Mouse (Mus musculus) limb, embryonic 14.5 days (tissue): Measurements from ENCODE around the gene Tmem14c. TPM values are rescaled to one million over a fixed set of nuclear protein-coding genes. Genes with fewer than 3 reads are reported as not detected.
A peak's percentile ranks its signal among the peaks of the same experiment; 100 is the strongest.
"Not testable (repeated sequence)": the region's sequence is repeated elsewhere in the genome, so short reads cannot be mapped to it uniquely, and the experiment has no call there.

Experiments used
- ATAC-seq: fragments of 200-750 bp; cut with Nextera tagmentation; 2 replicates; pipeline ENCODE4 v1.8.0; 2017; ENCODE audit warnings: low read depth, moderate number of reproducible peaks, moderate TSS enrichment; ENCODE audit not compliant: low FRiP score
- DNase-seq: peaks from one replicate; pipeline ENCODE4 v3.0.0-alpha.2; 2015; ENCODE audit warnings: low spot score
- H3K27ac ChIP-seq: fragments of 300-500 bp; sonication (generic); replicated peaks from 2 replicates; pipeline ENCODE4 v1.5.1; 2014; ENCODE audit warnings: low read depth, mild to moderate bottlenecking, low read length, moderate library complexity, mixed read lengths
- H3K27me3 ChIP-seq: fragments of 300-500 bp; sonication (generic); 2 replicates; pipeline ENCODE4 v1.6.1; 2014; ENCODE audit warnings: low read length, mixed read lengths; ENCODE audit not compliant: control insufficient read depth, insufficient read depth
- H3K36me3 ChIP-seq: fragments of 300-500 bp; sonication (generic); 2 replicates; pipeline ENCODE4 v1.6.1; 2014; ENCODE audit warnings: mild to moderate bottlenecking, low read length, moderate library complexity, mixed read lengths; ENCODE audit not compliant: control insufficient read depth, insufficient read depth
- H3K4me1 ChIP-seq: fragments of 300-500 bp; sonication (generic); 2 replicates; pipeline ENCODE4 v1.6.1; 2014; ENCODE audit warnings: antibody characterized with exemption, low read length, mixed read lengths; ENCODE audit not compliant: control insufficient read depth, insufficient read depth
- H3K4me2 ChIP-seq: fragments of 300-500 bp; sonication (generic); replicated peaks from 2 replicates; pipeline ENCODE4 v1.6.1; 2014; ENCODE audit warnings: low read depth, mild to moderate bottlenecking, low read length, moderate library complexity; ENCODE audit not compliant: severe bottlenecking
- H3K4me3 ChIP-seq: fragments of 300-500 bp; sonication (generic); replicated peaks from 2 replicates; pipeline ENCODE4 v1.5.1; 2014; ENCODE audit warnings: low read length
- H3K9ac ChIP-seq: fragments of 300-500 bp; sonication (generic); 2 replicates; pipeline ENCODE4 v1.6.1; 2014; ENCODE audit warnings: mild to moderate bottlenecking, low read depth, low read length, moderate library complexity; ENCODE audit not compliant: severe bottlenecking
- H3K9me3 ChIP-seq: fragments of 300-500 bp; sonication (generic); 2 replicates; pipeline ENCODE4 v1.6.1; 2016; ENCODE audit warnings: low read length; ENCODE audit not compliant: control insufficient read depth
- POLR2A ChIP-seq: fragments of 200-500 bp; IDR thresholded peaks from 2 replicates; pipeline ENCODE4 v1.8.0; 2012; ENCODE audit warnings: inconsistent platforms, mild to moderate bottlenecking, moderate library complexity, borderline replicate concordance; ENCODE audit not compliant: insufficient read depth, insufficient read length; ENCODE audit errors: extremely low read depth
- WGBS: fragments of 180-500 bp; shearing (Covaris S2); extraction: QIAGEN DNeasy Blood & Tissue Kit; methylation state at CpG from one replicate; pipeline ENCODE4 v1.1.7; 2014; 5-methylcytosine and 5-hydroxymethylcytosine counted together
- polyA plus RNA-seq, 2 experiments: library from polyadenylated mRNA; depleted of rRNA in 1 of 2; stranded (reverse) in 1 of 2; unstranded in 1 of 2; fragments of >200 nt; fragmentation: Nextera tagmentation in 1 of 2; extraction: Ambion mirVana in 1 of 2; gene quantifications; 2 replicates each; pipeline versions ENCODE4 v1.2.1 to v1.2.3; 2012 to 2014

The Tmem14c gene
- polyA plus RNA-seq, 2 experiments = 110 to 220 TPM

DNA sequence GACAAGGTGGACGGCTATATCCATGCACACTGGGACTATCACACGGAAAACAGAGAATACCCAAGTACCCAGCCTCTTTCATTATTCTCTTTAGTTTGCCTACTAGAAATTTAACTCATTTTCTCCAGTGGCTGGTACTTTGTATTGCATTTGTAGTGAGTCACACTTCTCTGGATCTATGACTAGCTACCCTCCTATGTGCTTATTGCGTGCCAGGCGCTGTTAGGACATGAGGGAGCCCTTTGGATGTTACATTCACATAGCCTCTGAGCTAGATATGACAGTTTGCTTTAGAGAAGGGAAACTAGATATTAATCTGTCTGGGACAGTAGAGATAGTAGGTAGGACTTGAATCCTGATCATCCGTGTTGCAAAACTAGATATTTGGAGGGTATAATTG, 30.0 kb upstream of the Tmem14c start:
- Histone ChIP-seq H3K9me3 (no peaks in the 10 kb centered on the region), H3K27me3 (no peaks in the 10 kb centered on the region), H3K4me2 (no peak overlapping the region), H3K36me3 (no peaks in the 10 kb centered on the region), H3K27ac (no peak overlapping the region), H3K9ac (no peak overlapping the region), H3K4me1 (no peaks in the 10 kb centered on the region), H3K4me3 (no peak overlapping the region)
- TF ChIP-seq POLR2A = no peak
- 89% methylated on average over 5 of the region's 5 CpGs for WGBS
- DNase-seq (no peak), ATAC-seq (no peak)

DNA sequence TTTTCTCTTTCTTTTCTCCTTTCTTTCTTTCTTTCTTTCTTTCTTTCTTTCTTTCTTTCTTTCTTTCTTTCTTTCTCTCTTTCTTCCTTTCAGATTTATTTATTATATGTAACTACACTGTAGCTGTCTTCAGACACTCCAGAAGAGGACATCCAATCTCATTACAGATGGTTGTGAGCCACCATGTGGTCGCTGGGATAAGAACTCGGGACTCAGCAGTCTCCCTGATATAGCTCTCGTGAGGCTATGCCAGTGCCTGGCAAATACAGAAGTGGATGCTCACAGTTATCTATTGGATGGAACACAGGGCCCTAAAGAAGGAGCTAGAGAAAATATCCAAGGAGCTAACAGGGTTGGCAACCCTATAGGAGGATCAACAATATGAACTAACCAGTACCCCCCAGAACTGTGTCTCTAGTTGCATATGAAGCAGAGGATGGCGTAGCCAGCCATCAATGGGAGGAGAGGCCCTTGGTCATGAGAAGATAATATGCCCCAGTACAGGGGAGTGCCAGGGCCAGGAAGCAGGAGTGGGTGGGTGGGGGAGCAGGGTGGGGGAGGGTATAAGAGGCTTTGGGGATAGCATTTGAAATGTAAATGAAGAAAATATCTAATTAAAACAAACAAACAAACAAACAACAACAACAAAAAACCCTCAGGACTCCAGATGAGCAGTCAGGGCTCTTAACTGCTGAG, 28.3 kb upstream of the Tmem14c start:
- H3K4me1 ChIP-seq, H3K36me3 ChIP-seq, H3K4me2 ChIP-seq, H3K9ac ChIP-seq, H3K27ac ChIP-seq, DNase-seq, H3K27me3 ChIP-seq, H3K9me3 ChIP-seq, H3K4me3 ChIP-seq, ATAC-seq: not testable (repeated sequence)
- 70% methylated on average over 4 of the region's 4 CpGs for WGBS

DNA sequence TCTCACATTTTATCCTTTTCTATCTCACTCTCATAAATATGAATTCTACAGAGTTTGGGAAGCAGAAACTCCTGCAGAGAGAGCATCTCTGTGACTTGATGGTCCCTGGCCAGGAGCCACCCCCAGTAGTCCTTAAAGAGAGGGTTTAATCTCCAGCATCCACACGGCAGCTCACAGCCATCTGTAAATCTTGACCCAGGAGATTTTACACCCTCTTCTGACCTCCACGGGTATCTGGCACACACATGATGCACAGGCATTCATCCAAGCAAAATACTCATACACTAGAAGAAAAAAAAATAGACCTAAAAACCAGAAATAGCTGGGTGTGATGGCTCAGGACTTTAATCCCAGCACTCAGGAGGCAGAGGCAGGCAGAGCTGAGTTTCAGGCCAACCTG, 27.7 kb upstream of the Tmem14c start:
- DNase-seq = no peak
- Histone ChIP-seq H3K27ac (no peak overlapping the region), H3K9ac (no peak overlapping the region), H3K4me3 (no peak overlapping the region), H3K4me1 (no peaks in the 10 kb centered on the region), H3K9me3 (no peaks in the 10 kb centered on the region), H3K36me3 (no peaks in the 10 kb centered on the region), H3K4me2 (no peak overlapping the region), H3K27me3 (no peaks in the 10 kb centered on the region)
- WGBS = 44% methylated on average over 2 of the region's 2 CpGs
- no peak for ATAC-seq
- TF ChIP-seq POLR2A = no peak

DNA sequence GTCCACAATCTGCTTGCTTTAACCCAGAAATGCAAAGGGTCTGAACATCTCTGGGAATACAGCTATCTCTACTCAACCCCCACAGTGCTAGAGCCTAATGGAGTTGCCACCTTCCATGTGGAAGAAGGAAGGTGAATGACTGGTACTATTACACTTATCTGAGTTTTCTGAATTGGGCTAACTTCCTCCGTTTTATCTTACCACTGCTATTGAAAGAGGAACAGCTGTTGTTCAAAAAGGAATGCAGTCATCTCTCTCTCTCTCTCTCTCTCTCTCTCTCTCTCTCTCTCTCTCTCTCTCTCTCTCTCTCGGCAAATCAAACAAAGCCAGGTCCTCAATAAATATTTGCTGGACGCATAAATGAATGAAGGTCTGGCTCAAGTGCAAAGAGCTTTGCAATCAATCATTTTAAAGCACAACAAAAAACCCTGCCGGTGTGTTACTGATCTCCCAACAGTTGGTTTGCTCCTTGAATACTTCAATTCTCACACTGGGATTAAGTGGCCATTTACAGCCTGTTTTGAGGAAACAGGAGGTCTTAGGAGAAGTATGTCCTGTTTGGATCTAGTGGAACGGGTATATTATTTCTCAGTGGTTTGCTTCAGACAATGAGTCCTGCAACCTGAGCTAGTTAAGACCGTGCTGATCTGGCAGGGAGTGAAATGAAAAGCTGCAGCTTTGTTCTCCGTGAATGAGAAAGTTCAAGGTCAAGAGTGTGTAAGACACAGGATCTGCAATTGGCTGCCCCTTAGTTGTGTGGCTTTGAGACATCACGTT, 21.4 kb upstream of the Tmem14c start:
- no peak overlapping the region for H3K27ac ChIP-seq
- peak; percentile 68; the same call in 1 of the 2 replicates for ATAC-seq

DNA sequence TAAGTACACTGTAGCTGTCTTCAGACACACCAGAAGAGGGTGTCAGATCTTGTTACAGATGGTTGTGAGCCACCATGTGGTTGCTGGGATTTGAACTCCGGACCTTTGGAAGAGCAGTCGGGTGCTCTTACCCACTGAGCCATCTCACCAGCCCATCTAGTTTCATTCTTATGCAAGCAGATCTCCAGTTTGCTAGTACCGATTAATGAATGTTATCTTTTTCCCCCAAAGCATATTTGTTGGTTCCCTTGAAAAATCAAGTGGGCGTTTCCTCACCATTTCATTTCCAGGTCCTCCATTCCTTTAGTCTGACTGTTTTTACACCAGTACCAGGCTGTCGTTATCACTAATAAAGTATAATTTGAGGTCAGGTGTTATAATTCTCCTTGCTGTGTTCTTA, 17.6 kb upstream of the Tmem14c start:
- not testable (repeated sequence) for H3K27ac ChIP-seq, H3K27me3 ChIP-seq, H3K9ac ChIP-seq, H3K4me2 ChIP-seq, H3K9me3 ChIP-seq, H3K4me1 ChIP-seq, H3K36me3 ChIP-seq, H3K4me3 ChIP-seq, ATAC-seq, DNase-seq
- 87% methylated on average over 5 of the region's 5 CpGs for WGBS

More for the DNA sequence above, 21.4 kb upstream of the Tmem14c start:
- 39% methylated on average over 8 of the region's 8 CpGs for WGBS
- Histone ChIP-seq H3K4me1 (no peaks in the 10 kb centered on the region), H3K4me2 (no peak overlapping the region), H3K4me3 (no peak overlapping the region), H3K9ac (no peak overlapping the region), H3K9me3 (no peaks in the 10 kb centered on the region), H3K27me3 (no peaks in the 10 kb centered on the region), H3K36me3 (no peaks in the 10 kb centered on the region)
- no peak for TF ChIP-seq POLR2A
- no peak for DNase-seq
